Mouse (Mus musculus) kidney, postnatal 0 days (tissue): ENCODE results near the gene Denr. TPM values are rescaled to one million over a fixed set of nuclear protein-coding genes. Genes with fewer than 3 reads are reported as not detected.

Source experiments
- ATAC-seq: fragments of 200-750 bp; cut with Nextera tagmentation; replicated peaks from 2 replicates; pipeline ENCODE4 v1.8.0; 2017; ENCODE audit warnings: low read depth, moderate number of reproducible peaks, moderate TSS enrichment, moderate library complexity; ENCODE audit not compliant: low FRiP score
- DNase-seq: peaks from one replicate; pipeline ENCODE4 v3.0.0-alpha.2; 2016; ENCODE audit warnings: low spot score
- H3K27ac ChIP-seq: fragments of 300-500 bp; sonication (generic); 2 replicates; pipeline ENCODE4 v1.5.1; 2014; ENCODE audit warnings: mild to moderate bottlenecking
- H3K27me3 ChIP-seq: fragments of 300-500 bp; sonication (generic); 2 replicates; pipeline ENCODE4 v1.6.1; 2014; ENCODE audit warnings: low read length, mixed read lengths; ENCODE audit not compliant: insufficient read depth
- H3K36me3 ChIP-seq: fragments of 300-500 bp; sonication (generic); 2 replicates; pipeline ENCODE4 v1.6.1; 2014; ENCODE audit warnings: low read length, mixed read lengths; ENCODE audit not compliant: insufficient read depth
- H3K4me1 ChIP-seq: fragments of 300-500 bp; sonication (generic); replicated peaks from 2 replicates; pipeline ENCODE4 v1.6.1; 2014; ENCODE audit warnings: antibody characterized with exemption, low read length, mixed read lengths; ENCODE audit not compliant: insufficient read depth
- H3K4me2 ChIP-seq: fragments of 300-500 bp; sonication (generic); 2 replicates; pipeline ENCODE4 v1.6.1; 2014; ENCODE audit warnings: mild to moderate bottlenecking, low read length, moderate library complexity, mixed read lengths
- H3K4me3 ChIP-seq: fragments of 300-500 bp; sonication (generic); replicated peaks from 2 replicates; pipeline ENCODE4 v1.5.1; 2014; ENCODE audit warnings: low read depth, low read length
- H3K9ac ChIP-seq: fragments of 300-500 bp; sonication (generic); 2 replicates; pipeline ENCODE4 v1.6.1; 2014; ENCODE audit warnings: low read depth, low read length
- H3K9me3 ChIP-seq: fragments of 300-500 bp; sonication (generic); replicated peaks from 2 replicates; pipeline ENCODE4 v1.6.1; 2016; ENCODE audit warnings: low read length, inconsistent platforms, mixed read lengths
- CTCF ChIP-seq: IDR thresholded peaks from 2 replicates; pipeline ENCODE4 v1.5.1; 2016; ENCODE audit warnings: antibody characterized with exemption, low read depth, mild to moderate bottlenecking, moderate library complexity
- WGBS: fragments of 180-500 bp; shearing (Covaris S2); extraction: QIAGEN DNeasy Blood & Tissue Kit; methylation state at CpG from one replicate; pipeline ENCODE4 v1.1.7; 2014; 5-methylcytosine and 5-hydroxymethylcytosine counted together
- polyA plus RNA-seq: library from polyadenylated mRNA; unstranded; fragments of >200 nt; fragmentation: Nextera tagmentation; extraction: Ambion mirVana; gene quantifications from 2 replicates; pipeline ENCODE4 v1.2.1, GENCODE M21; 2015

Gene Denr
- polyA plus RNA-seq, result 128 and 133 TPM in 2 replicates

GRCm38 (mm10) chr5:123906976-123907630 is at the start of gene Denr:
Denr (plus strand) TSS chr5:123907175.
- TF ChIP-seq CTCF, result peak; percentile 98
- H3K4me2 ChIP-seq, result peak within 1 kb of the TSS; percentile 83
- under 1% methylated on average over 61 of the region's 61 CpGs for WGBS
- no peaks in the 10 kb centered on the region for H3K9me3 ChIP-seq
- ATAC-seq (peak; percentile 94), DNase-seq (peak; percentile 97)
- peaks cover 9% of the 10 kb centered on the region; the same call in 1 of the 2 replicates for H3K4me1 ChIP-seq
- peak within 1 kb of the TSS; percentile 97 for H3K9ac ChIP-seq
- H3K27ac ChIP-seq, result peak within 1 kb of the TSS; percentile 85
- peaks cover 10% of the 10 kb centered on the region; the same call in 1 of the 2 replicates for H3K36me3 ChIP-seq
- peak within 1 kb of the TSS; percentile 91 for H3K4me3 ChIP-seq
- H3K27me3 ChIP-seq, result no peaks in the 10 kb centered on the region

GRCm38 (mm10) chr5:123858798-123859197 is 48.2 kb upstream of the Denr start:
- Histone ChIP-seq H3K36me3 (no peaks in the 10 kb centered on the region), H3K9me3 (no peaks in the 10 kb centered on the region), H3K4me2 (no peak overlapping the region), H3K4me1 (no peaks in the 10 kb centered on the region), H3K4me3 (no peak overlapping the region), H3K9ac (no peak overlapping the region), H3K27me3 (no peaks in the 10 kb centered on the region), H3K27ac (no peak overlapping the region)
- no peak for DNase-seq
- 60% methylated on average over 11 of the region's 11 CpGs for WGBS
- ATAC-seq, result no peak
- TF ChIP-seq CTCF, result no peak

- no peak for TF ChIP-seq CTCF
- ATAC-seq (no peak), DNase-seq (no peak)
- 63% methylated on average over 15 of the region's 15 CpGs for WGBS
- no peak overlapping the region for H3K4me3 ChIP-seq
- no peaks in the 10 kb centered on the region for H3K4me1 ChIP-seq
- H3K9ac ChIP-seq, result no peak overlapping the region
- no peaks in the 10 kb centered on the region for H3K9me3 ChIP-seq
- H3K27me3 ChIP-seq, result no peaks in the 10 kb centered on the region
- H3K36me3 ChIP-seq, result no peaks in the 10 kb centered on the region
- H3K27ac ChIP-seq, result no peak overlapping the region
- peak overlapping the region; percentile 14; the same call in 1 of the 2 replicates for H3K4me2 ChIP-seq
Observed at GRCm38 (mm10) chr5:123862374-123863350, 44.3 kb upstream of the Denr start.

- Histone ChIP-seq H3K9me3 (no peaks in the 10 kb centered on the region), H3K27me3 (no peaks in the 10 kb centered on the region), H3K27ac (no peak overlapping the region), H3K9ac (no peak overlapping the region), H3K36me3 (no peaks in the 10 kb centered on the region), H3K4me3 (no peak overlapping the region), H3K4me1 (no peaks in the 10 kb centered on the region), H3K4me2 (no peak overlapping the region)
- DNase-seq, result no peak
- TF ChIP-seq CTCF, result no peak
- WGBS, result 91% methylated on average over 14 of the region's 14 CpGs
- no peak for ATAC-seq
Observed at GRCm38 (mm10) chr5:123863934-123864333, 43.0 kb upstream of the Denr start.

GRCm38 (mm10) chr5:123865365-123865764 is 41.6 kb upstream of the Denr start, which contains the start of gene Hcar2:
Hcar2 (minus strand) TSS chr5:123865499.
- Histone ChIP-seq H3K27me3 (no peaks in the 10 kb centered on the region), H3K9ac (no peak within 1 kb of the TSS), H3K4me1 (no peaks in the 10 kb centered on the region), H3K36me3 (no peaks in the 10 kb centered on the region), H3K27ac (no peak within 1 kb of the TSS), H3K9me3 (no peaks in the 10 kb centered on the region), H3K4me3 (no peak within 1 kb of the TSS), H3K4me2 (no peak within 1 kb of the TSS)
- ATAC-seq (no peak), DNase-seq (no peak)
- no peak for TF ChIP-seq CTCF
- 75% methylated on average over 12 of the region's 12 CpGs for WGBS

- TF ChIP-seq CTCF, result no peak
- Histone ChIP-seq H3K27ac (no peak overlapping the region), H3K9me3 (no peaks in the 10 kb centered on the region), H3K27me3 (no peaks in the 10 kb centered on the region), H3K36me3 (no peaks in the 10 kb centered on the region), H3K4me2 (no peak overlapping the region), H3K9ac (no peak overlapping the region), H3K4me3 (no peak overlapping the region), H3K4me1 (no peaks in the 10 kb centered on the region)
- ATAC-seq (no peak), DNase-seq (no peak)
- 86% methylated on average over 4 of the region's 4 CpGs for whole genome bisulfite sequencing
Observed at GRCm38 (mm10) chr5:123866457-123866856, 40.5 kb upstream of the Denr start.
